Mouse (Mus musculus) right cerebral cortex, adult 18-20 months (tissue): Measurements from ENCODE around the gene Stpg1.

Source experiments
- DNase-seq: peaks from one replicate; pipeline ENCODE4 v3.0.0; 2022; ENCODE audit warnings: mixed read lengths

The Stpg1 gene

DNA sequence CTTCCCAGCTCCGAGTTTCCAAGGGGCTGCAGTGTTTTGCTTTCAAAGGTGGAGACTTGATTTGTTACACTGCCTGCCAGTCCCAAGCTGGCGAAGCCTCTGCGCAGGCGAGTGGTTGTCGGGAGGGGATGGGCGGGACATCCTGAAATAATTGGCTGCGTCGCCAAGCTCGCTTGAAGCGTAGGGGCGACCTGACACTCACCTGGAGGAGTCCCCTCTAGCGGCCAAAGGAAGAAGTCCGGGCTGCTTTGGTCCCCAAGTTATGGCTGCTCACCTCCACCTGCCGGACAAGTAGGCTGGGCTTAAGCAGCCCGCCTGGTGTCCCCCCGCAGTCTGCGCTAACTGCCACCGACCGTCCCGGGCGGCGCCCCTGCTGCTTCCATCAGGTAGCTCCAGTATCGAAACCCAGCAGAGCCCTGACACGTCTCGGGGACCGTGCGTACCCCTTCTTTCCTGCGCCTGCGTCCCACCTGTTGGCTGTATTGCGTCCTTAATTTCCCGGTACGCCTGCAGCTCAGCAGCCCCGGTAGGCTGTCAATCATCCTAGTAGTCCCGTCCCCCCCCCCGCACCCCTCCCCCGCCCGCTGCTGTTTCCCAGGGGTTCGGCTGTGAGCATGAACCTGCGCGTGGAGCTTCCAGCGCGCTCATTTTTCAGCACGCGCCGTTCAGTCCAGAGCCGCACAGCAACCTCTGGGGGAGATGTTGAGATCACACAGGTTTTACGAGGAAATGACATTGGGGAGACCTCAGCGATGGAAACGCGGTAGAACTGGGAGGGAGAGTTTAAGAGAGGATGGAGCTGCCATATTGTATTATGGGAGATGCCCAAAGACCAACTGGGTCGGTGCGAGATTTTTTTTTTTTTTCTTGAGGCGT, at the start of gene Stpg1, which contains the start of gene Nipal3:
Gene Stpg1, plus strand, starts transcription at position 270 of the 876 bp plus-strand sequence.
Gene Nipal3, minus strand, starts transcription at position 518 of the 876 bp plus-strand sequence.
- DNase-seq, result peak; percentile 93

DNA sequence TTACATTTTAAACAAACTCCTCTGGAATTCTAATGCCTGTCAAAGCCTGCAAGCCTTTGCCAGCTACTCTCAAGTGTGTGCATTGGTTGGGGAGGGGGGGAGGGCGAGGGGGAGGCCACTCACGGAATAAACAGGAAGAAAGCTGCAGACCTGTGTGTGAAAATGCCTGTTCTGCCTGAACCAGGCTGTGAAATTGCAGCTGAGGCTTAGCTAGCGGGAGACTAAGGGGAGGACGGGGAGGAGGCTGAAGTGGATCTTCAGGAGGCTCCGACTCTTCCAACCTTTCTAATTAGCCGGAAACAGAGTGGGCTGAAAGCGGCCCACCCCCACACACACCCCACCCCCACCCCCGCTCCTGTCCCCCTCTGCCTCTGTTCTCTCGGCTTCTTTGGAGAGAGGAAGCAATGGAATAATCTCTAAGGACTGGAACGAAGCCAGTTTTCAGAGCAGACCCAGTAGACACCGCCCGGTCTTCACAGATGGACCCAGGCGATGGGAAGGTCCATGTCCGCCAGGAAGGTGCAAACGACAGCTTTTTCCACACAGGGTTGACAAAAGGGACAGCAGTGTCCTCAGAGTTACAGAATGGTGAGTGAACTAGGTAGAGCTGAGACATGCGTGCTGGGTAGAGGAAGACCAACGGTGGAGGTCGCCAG, 43.1 kb upstream of the Stpg1 start:
- DNase-seq, result no peak

DNA sequence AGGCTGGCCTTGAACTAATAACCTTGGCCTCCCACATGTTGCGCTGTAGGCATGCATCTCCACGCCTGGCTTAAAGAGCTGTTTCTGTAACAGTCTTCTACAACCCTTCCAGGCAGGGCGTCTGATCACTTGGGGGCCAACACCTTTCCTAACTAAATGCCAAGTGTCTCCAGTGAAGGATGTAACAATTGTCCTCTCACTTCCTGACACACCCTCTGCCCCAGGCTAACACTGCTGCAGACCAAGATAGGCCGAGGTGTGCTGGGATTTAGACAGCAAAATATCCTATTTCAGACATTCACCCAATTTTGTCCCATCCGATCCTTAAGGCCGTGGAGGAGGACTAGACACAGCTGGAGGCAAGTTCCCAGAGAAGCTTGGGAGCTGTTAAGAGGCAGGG, 41.4 kb upstream of the Stpg1 start:
- DNase-seq, result no peak

DNA sequence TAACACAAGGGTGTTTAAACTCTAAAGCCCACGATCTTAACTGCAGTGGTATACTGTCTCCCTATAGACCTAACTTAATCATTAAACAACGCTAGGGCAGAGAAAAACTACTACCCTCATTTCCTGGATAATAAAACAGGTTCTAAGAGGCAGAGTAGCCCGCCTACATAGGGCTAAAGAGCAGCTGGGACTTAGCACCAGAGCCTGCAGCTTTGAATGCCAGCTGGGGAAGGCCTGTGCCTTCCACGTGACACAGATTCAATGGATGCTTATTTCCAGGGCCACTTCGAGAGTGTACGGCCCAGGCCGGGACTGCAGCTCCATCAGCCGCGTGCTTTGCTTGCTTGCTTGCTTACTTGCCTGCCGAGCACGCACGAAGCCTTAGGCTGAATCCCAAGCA, 41.0 kb upstream of the Stpg1 start:
- DNase-seq, result peak; percentile 11

DNA sequence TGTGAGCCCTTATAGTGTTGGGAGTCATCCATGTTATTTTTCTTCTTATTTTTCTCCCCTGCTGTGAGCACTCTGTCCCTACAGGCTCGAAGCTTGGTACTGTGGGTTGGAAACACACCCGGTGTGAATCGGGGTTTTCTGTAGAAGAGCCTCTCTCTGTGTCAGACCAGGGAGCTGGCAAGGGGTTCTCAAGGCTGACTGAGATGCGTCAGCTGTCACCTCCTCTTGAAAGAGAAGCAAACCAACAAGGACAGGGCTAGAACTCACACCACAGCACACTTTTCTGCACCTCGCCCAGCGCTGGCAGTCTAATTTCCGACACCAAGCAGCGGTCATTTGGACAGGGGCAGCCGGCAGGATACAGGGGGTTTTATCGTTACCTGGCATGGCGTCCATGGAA, 31.2 kb upstream of the Stpg1 start:
- DNase-seq, result no peak

DNA sequence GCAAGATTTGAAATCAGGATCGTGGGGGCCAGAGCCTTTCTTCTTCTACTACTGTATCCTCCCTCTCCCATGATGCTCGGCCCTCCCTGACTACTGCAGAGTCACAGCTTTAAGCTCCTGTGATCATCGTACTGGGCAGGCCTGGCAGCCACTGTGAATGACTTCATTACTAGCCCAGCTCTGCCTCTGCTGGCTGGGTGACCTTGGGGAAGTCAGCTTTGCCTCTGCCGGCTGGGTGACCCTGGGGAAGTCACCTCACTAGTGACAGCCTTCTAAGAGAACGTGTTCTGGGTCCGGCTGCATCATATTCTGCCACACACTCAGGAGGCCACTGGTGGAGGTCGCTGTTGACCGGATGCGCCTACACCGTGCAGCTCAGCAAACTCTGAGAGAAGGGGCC, 16.7 kb upstream of the Stpg1 start:
- DNase-seq, result no peak

DNA sequence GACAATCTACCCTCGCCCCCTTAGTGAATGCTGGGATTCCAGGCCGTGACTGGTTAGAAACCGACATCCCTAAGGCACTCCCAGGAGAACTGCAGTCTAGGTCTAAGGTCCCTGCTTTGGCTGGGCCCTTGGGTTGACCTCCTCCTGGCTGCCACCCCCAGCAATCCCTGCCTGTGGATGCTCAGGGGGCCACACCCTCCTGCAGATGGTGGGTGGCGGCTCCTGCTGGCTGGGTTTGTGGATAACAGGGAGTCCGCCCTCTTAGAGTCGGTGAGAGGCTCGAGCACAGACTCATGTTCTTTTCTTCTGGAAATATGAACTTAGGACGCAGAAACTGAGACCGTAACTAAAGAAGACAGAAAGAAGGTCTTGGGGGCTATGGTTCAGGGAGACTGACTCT, 14.2 kb upstream of the Stpg1 start:
- DNase-seq, result no peak

DNA sequence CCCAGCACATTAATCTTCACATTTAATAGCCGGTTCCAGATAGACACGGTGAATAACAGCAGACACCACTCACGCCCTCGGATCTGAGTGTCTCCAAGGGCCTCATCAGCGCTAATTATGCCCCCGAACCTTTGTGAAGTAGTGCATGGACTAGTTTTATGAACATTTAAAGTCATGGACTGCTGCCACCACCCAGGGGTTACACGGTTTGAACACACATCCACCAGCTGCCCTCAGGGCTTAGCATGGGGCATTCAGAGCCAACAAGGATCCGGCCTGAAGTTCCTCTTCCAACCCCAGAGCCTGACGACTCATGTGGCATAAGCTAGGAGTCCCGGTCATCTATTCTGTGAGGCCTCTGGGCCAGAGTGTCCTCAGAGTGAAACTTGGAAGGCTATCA, 9.5 kb upstream of the Stpg1 start:
- no peak for DNase-seq

DNA sequence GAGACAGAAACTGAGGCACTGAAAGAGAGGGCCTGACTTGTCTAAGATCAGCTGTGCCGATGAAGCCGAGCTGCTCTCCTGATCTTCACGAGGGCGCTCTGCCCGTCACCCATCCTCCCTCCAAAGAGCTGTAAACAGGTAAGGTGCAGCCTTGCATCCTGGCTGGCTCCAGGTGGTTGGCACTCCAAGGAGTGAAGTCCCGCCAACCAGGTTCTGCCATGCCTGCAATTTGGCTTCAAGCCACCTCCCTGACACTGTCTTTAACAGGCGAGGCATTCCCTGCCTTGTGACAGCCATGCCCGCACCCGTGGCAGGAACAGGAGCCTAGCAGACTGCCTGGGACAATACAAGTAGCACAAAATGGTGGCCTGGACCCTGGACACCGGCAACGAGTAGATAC, 8.2 kb upstream of the Stpg1 start:
- no peak for DNase-seq

DNA sequence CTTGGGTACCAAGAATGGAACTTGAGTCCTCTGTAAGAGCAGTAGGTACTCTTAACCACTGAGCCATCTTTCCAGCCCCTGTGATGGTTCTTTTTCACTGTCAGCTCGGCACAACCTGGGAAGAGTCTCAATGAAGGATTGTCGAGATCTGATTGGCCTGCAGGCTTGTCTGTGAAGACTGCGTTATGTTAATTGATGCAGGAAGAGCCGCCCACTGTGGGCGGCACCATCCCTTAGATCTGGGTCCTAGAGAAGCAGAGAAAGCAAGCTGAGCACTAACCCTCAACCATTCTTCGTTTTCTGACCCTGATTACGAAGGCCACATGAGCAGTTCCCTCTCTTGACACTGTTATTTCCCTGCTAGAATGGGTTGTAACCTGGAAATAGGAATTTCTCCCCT, 5.3 kb upstream of the Stpg1 start:
- no peak for DNase-seq

DNA sequence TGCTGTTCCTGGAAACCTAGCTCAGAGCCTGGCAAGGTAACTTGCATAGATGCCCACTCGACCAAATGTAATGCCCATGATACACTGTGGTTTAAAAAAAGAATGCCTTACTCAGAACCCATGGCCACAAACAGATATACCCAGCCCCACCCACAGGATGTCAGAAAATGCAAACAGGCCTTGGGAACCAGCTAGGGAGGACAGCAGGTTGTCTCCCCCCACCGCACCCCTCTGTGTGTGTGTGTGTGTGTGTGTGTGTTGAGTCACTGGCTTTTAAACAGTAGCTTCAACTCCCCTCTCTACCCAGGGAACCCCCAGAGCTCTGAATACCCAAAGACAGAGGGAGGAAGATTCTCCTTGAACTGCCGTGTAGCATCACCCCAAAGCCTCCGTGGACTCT, 1.3 kb upstream of the Stpg1 start:
- DNase-seq, result no peak

DNA sequence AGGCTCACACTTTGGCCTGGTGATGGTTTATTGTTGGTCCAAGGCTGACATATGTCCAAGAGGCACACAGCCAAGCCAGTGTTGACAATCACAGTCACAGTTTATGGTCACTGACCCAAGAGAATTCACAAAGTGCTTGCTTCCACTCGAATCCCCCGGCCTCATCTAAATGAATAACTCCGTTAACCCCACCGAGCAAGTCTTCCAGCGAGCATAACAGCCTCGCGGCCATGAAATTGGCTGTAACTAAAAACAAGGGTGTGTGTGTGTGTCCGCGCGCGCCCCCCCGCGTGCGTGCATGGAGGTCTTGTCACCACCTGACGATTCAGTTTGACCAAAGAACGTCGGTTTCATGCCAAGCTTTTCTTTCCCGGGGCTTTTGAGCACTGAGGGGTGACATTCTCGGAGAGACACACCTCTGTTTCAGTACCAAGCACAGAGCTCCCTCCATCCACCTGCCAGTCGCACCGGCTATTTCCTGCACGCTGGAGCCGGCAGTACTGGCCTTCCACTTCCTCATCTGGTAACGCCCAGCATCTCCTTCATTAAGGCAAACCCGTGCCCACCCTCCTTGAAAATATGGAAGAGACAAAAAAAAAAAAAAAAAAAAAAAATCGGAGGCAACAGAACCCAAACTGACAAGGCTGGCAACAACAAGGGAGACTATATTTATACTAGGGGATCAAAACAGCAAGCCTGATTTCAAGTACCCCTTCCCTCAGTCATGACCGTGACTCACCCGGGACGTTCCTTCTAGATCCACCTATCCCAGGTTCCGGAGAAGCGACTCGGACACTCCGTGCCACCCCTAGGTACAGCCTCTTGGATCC, 684 bp upstream of the Stpg1 start:
- DNase-seq, result peak; percentile 46

DNA sequence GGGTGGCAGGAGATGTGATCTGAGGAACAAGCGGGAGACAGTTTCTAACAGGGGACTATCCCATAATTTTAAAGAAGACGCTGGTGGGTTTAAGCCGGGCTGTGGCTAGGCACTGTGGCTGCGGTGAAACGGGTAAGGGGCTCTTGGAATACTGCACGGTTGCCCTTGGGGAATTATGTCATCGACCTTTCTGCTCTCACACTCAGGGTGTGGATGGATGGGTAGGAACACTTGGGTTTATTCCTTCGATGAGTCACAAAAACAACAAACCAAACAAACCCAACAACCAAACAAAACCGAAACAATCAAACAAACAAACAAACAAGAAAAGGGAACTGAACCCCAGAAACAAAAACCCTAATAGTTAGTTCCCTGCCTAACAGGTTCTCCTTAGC, 804 bp downstream of the Stpg1 start:
- DNase-seq, result no peak

DNA sequence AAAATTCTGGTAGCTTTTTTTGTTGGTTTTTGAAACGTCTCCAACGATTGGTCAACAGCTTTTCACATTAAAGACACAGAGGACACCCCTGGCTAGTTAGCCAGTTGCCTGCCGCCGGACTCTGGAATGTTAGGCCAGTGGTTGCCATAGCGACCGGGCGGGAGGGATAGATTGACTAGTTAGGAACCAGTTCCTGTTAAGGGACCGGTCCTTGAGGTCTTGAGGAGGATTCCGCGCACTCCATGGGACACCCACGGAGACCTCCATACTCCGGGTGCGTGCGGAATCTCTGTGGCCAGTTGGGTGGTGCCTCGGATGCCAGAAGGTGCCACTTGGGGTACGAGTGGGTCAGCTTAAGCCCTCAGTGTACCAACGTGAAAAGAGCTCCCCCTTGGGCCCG, 1.2 kb downstream of the Stpg1 start:
- no peak for DNase-seq

DNA sequence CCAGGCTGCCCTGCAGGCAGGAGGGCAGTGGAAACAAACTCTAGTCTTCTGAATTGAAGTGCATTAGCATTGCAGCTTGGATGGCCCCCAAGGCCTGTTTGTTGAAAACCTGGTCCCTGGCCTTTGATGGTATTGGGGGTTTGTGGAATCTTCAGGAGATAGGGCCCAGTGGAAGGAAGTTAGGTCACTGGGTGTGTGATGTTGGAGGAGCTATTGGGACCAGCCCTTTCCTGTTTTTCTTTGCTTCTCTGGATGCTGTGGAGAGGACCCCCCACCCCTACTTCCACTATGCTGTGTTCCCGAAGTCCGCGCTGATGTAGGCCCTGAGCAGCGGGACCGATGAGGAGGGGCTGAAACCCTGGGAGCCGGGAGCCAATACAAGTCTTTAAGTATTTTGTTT, 3.5 kb downstream of the Stpg1 start:
- no peak for DNase-seq

DNA sequence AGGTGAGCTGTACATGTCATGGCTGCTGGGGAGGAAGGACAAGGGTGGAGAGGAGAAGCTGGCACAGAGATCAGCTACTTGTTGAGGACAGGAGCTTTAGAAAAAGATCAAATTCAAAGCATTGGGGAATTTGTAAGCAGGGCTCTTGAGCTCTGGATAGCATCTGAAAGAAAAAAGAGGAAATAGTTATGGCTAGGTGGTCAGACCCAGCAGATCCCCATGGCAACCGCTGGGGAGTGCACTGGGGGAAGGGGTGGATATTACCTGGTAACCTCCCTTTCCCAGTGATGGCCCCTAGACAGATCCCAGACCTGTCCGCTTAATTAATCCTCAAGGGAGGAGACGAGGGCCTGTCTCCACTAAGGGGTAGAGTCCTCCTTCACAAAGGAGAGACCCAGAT, 5.2 kb downstream of the Stpg1 start:
- DNase-seq, result no peak

DNA sequence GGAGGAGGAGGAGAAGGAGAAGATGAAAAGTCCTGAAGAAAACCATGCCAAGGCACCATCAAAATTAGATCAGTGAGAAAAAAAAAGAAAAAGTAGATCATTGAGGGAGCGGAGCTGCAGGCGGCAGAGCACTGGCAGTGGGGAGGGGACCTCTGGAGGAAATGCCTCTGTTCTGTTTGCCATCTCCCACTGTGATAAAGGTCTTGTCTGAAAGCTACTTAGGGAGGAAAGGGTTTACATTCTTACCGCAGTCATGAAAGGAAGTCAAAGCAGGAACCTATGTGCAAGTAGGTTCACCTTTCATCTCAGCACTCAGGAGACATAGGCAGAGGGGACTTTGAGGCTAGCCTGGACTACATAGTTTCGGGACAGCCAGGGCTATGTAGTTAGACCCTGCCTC, 7.0 kb downstream of the Stpg1 start:
- no peak for DNase-seq

DNA sequence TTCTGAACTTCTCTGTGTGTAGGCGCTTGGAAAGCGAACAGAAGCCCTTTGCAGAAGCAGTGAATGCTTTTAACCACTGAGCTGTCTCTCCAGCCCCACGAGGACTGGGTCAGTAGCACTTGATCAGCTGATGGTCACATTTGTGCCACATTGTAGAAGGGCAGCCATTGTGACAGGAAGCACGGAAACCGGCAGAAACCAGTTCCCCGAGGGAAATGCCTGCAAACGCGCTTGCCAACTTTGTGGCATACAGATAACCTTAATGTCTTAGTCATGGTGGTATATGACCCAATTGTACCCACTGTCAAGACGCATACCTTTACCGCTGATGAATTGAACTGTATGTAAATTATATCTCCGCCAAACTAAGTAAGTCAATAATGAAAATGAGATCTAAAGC, 11.2 kb downstream of the Stpg1 start:
- no peak for DNase-seq

DNA sequence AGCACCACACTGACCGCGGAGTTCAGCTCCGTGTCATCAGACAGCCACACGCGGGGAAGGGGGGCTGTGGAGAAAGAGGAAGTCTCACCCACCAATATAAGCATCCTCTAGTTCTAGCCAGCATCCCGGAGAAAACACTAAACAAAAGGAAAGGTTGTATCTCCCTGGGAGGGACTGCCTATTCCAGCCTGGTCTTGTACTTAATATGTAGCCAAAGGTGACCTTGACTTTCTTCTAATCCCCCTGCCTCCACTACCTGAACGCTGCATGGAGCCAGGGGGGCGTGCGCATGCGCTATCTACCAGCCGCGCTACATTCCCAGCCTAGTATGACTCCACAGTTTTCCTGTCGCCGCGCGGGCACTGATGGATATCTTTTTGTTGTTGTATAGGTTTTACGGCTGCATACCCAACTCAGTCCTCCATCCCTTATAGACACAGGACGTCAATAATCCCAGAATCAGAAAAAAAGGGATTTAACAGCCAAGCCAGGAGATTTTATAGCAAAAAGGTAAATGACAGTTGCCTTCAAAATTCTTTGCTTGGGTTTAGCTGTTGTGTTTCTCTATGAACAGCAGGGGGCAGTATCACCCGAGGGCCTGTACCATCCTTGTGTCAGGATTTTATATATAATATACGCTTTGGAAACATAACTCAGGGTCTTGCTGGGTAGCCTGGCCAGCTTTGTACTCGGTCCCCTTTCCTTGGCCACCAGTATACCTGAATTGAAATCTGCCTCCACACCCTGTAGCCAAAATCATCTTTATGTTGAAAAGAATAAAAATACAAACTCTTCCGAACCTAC, 13.2 kb downstream of the Stpg1 start:
- peak; percentile 72 for DNase-seq

DNA sequence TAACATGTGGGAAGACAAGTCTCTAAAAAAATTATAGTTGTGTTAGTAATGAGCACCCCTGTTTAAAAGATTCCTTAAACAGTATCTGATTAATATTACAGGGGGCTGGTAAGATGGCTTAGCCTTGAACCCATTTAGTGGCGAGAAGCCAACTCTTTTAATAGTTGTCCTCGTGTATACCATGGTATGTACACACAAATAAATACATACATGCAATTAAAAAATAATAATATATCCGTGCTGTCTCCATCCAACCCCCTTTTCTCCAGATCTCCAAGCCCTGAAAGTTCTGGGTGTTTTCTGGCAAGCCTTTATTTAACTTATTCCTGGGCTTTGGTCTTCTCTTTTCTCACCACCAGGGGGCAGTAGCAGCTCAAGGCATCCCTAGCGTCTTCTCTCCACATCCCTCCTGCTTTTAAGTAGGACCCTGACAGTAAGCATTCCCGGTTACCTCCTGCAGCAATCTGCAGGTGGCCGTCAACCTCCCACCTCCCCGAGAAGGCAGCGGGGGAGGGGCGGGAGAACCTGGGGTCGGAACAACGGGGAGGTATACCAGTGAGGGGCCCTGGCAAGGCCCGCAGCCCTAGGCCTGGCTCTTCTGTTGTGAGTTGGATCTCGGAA, 13.9 kb downstream of the Stpg1 start:
- peak; percentile 76 for DNase-seq

DNA sequence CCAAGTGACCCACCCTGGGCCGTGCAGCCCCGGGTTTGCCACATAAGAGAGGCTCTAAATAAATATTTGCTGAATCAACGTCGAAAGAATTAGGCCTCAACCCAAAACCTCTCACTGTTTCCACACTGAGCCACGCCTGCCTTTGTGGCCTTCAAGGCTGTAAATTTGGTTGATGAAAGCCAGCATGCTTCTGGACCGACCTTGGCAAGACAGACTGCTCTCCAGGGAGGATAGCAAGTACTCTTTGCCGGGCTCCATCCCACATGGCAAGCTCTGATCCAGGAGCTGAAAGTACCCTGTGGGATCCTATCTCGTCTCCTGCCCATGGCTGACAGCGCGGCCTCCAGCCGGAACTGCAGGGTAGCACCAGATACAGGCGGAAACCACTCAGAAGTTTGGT, 14.9 kb downstream of the Stpg1 start:
- DNase-seq, result no peak

DNA sequence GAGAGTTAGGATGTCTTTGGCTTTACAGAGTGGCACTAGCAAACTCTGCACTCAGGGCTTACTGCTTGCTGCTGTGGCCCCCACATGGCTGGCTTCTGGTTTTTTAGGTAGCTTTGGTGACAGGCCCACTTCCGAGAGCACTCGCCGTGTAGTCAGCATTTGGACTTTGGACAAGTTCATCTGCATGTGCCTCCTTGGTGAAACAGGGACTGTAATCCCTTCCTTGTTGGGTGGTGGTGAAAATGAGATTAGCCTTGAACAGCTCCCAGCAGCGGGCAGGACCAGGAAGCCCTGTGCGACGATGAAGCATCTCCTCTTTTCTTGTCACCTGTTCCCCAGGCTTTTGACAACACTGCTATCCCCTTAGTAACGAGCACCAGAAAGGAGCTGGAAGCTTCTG, 19.3 kb downstream of the Stpg1 start:
- no peak for DNase-seq
